Mouse (Mus musculus): ENCODE measurements around the gene Myrip. TPM values are rescaled to one million over a fixed set of nuclear protein-coding genes. Genes with fewer than 3 reads are reported as not detected.

Myrip gene
- polyA plus RNA-seq, 1 experiment from 2014 or later: 7.3 TPM

- Histone ChIP-seq H3K27me3 (replicated peaks; ENCODE audit: control insufficient read depth, insufficient read depth, low read length) (no peaks in the 10 kb centered on the region), H3K36me3 (ENCODE audit: control insufficient read depth, insufficient read depth, low read length) (peaks cover 20% of the 10 kb centered on the region), H3K4me1 (ENCODE audit: control insufficient read depth, insufficient read depth, low read depth, low read length) (peaks cover 13% of the 10 kb centered on the region), H3K9me3 (ENCODE audit: control insufficient read depth, low read length) (no peaks in the 10 kb centered on the region), H3K4me2 (ENCODE audit: low read length) (peak within 1 kb of the TSS; percentile 89), H3K9ac (ENCODE audit: low read depth, low read length) (peak within 1 kb of the TSS; percentile 90), H3K4me3 (ENCODE audit: low read length) (peak within 1 kb of the TSS; percentile 76), H3K27ac (ENCODE audit: low read depth, low read length) (peak within 1 kb of the TSS; percentile 88)
- peak; percentile 55 for ATAC-seq
- 4% methylated on average over 15 of the region's 19 CpGs for WGBS
These were observed 190.7 kb downstream of the Myrip start, which contains the start of gene Eif1b for GRCm38 (mm10) chr9:120492010-120492399. Eif1b (plus strand) TSS chr9:120492232.

GRCm38 (mm10) chr9:120492400-120493351 lies 191.4 kb downstream of the Myrip start:
- ATAC-seq: peak; percentile 89
- Histone ChIP-seq H3K27ac (ENCODE audit: low read depth, low read length) (peak overlapping the region; percentile 88), H3K27me3 (replicated peaks; ENCODE audit: control insufficient read depth, insufficient read depth, low read length) (no peaks in the 10 kb centered on the region), H3K4me3 (ENCODE audit: low read length) (peak overlapping the region; percentile 76), H3K4me1 (ENCODE audit: control insufficient read depth, insufficient read depth, low read depth, low read length) (peaks cover 13% of the 10 kb centered on the region), H3K9me3 (ENCODE audit: control insufficient read depth, low read length) (no peaks in the 10 kb centered on the region), H3K4me2 (ENCODE audit: low read length) (peak overlapping the region; percentile 89), H3K9ac (ENCODE audit: low read depth, low read length) (peak overlapping the region; percentile 90), H3K36me3 (ENCODE audit: control insufficient read depth, insufficient read depth, low read length) (peaks cover 22% of the 10 kb centered on the region)
- under 1% methylated on average over 73 of the region's 97 CpGs for WGBS

GRCm38 (mm10) chr9:120493781-120494180 lies 192.5 kb downstream of the Myrip start:
- no peak for ATAC-seq
- WGBS: 68% methylated on average over 12 of the region's 12 CpGs
- H3K4me2 ChIP-seq (ENCODE audit: low read length): peak overlapping the region; percentile 89
- H3K27ac ChIP-seq (ENCODE audit: low read depth, low read length): no peak overlapping the region
- peaks cover 22% of the 10 kb centered on the region for H3K36me3 ChIP-seq (ENCODE audit: control insufficient read depth, insufficient read depth, low read length)
- peak overlapping the region; percentile 90 for H3K9ac ChIP-seq (ENCODE audit: low read depth, low read length)
- peak overlapping the region; percentile 76 for H3K4me3 ChIP-seq (ENCODE audit: low read length)
- H3K4me1 ChIP-seq (ENCODE audit: control insufficient read depth, insufficient read depth, low read depth, low read length): peaks cover 13% of the 10 kb centered on the region
- H3K27me3 ChIP-seq (replicated peaks; ENCODE audit: control insufficient read depth, insufficient read depth, low read length): no peaks in the 10 kb centered on the region
- H3K9me3 ChIP-seq (ENCODE audit: control insufficient read depth, low read length): no peaks in the 10 kb centered on the region

GRCm38 (mm10) chr9:120496691-120497090 lies 195.4 kb downstream of the Myrip start:
- Histone ChIP-seq H3K9ac (ENCODE audit: low read depth, low read length) (no peak overlapping the region), H3K36me3 (ENCODE audit: control insufficient read depth, insufficient read depth, low read length) (peaks cover 22% of the 10 kb centered on the region), H3K9me3 (ENCODE audit: control insufficient read depth, low read length) (no peaks in the 10 kb centered on the region), H3K27me3 (replicated peaks; ENCODE audit: control insufficient read depth, insufficient read depth, low read length) (no peaks in the 10 kb centered on the region), H3K4me2 (ENCODE audit: low read length) (no peak overlapping the region), H3K4me1 (ENCODE audit: control insufficient read depth, insufficient read depth, low read depth, low read length) (peaks cover 13% of the 10 kb centered on the region), H3K4me3 (ENCODE audit: low read length) (no peak overlapping the region), H3K27ac (ENCODE audit: low read depth, low read length) (no peak overlapping the region)
- ATAC-seq: peak; percentile 29; the same call in 1 of the 2 replicates
- WGBS: 7% methylated on average over 3 of the region's 3 CpGs

DNA sequence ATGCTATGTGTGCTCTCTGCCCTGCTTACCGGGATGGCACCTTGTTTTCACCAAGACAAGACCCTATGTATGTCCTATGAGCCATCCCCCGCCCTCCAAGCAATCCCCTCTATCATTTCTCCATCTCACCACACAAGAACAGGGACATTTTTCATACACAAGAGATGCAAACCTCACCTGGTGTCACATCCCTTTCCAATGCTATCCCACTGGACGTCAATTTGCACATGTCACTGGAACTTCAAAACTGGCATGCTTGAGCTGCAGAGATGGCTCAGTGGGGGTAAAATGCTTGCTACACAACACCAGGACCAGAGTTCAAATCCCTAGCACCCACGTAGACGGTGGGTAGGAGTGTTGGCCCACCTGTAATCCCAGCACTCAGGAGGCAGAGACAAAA lies 196.7 kb downstream of the Myrip start:
- Histone ChIP-seq H3K9me3 (ENCODE audit: control insufficient read depth, low read length) (no peaks in the 10 kb centered on the region), H3K27ac (ENCODE audit: low read depth, low read length) (no peak overlapping the region), H3K4me2 (ENCODE audit: low read length) (no peak overlapping the region), H3K9ac (ENCODE audit: low read depth, low read length) (no peak overlapping the region), H3K4me1 (ENCODE audit: control insufficient read depth, insufficient read depth, low read depth, low read length) (peaks cover 15% of the 10 kb centered on the region), H3K4me3 (ENCODE audit: low read length) (no peak overlapping the region), H3K27me3 (replicated peaks; ENCODE audit: control insufficient read depth, insufficient read depth, low read length) (no peaks in the 10 kb centered on the region), H3K36me3 (ENCODE audit: control insufficient read depth, insufficient read depth, low read length) (peaks cover 22% of the 10 kb centered on the region)
- WGBS: 83% methylated on average over 5 of the region's 5 CpGs
- no peak for ATAC-seq

DNA sequence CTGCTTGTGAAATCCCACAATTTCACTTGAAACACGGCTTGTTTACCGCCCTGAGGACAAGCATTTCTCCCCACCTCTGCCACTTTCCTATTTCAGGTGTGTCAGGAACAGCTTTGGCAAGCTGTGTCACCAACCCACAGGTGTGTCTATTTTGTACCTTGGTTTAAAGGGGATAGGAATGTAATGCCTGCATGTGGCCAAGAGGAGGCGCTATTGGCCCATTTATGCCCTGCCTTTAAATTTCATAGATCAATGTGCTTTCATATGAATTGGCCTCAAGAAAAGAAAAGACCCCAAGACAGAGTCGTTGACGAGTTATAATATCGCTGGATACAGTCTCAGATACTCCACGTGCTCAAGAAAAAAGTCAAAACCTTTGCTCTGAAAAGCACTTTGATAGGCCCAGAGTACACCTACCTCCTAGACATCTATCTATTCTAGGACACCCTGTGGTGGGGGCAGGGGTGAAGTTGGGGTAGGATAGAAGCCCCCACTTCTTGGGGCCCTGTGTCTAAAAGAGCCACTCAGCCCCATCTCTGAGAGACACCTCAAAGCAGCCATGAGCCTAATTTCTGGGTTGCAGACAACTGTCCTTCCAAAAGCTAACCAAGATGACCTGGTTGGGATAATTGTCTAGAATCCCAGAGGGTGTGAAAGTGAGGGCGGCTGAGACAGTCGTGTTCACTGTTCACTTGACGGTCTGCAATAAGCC lies 200.0 kb downstream of the Myrip start:
- Histone ChIP-seq H3K36me3 (ENCODE audit: control insufficient read depth, insufficient read depth, low read length) (peaks cover 2% of the 10 kb centered on the region; the same call in 1 of the 2 replicates), H3K9me3 (ENCODE audit: control insufficient read depth, low read length) (no peaks in the 10 kb centered on the region), H3K4me2 (ENCODE audit: low read length) (no peak overlapping the region), H3K9ac (ENCODE audit: low read depth, low read length) (no peak overlapping the region), H3K4me1 (ENCODE audit: control insufficient read depth, insufficient read depth, low read depth, low read length) (peaks cover 2% of the 10 kb centered on the region), H3K27ac (ENCODE audit: low read depth, low read length) (no peak overlapping the region), H3K27me3 (replicated peaks; ENCODE audit: control insufficient read depth, insufficient read depth, low read length) (no peaks in the 10 kb centered on the region), H3K4me3 (ENCODE audit: low read length) (no peak overlapping the region)
- no peak for ATAC-seq
- 44% methylated on average over 10 of the region's 10 CpGs for WGBS

- peak; percentile 45; the same call in 1 of the 2 replicates for ATAC-seq
- Histone ChIP-seq H3K4me1 (ENCODE audit: control insufficient read depth, insufficient read depth, low read depth, low read length) (peaks cover 2% of the 10 kb centered on the region), H3K27me3 (replicated peaks; ENCODE audit: control insufficient read depth, insufficient read depth, low read length) (no peaks in the 10 kb centered on the region), H3K4me3 (ENCODE audit: low read length) (no peak overlapping the region), H3K27ac (ENCODE audit: low read depth, low read length) (no peak overlapping the region), H3K4me2 (ENCODE audit: low read length) (no peak overlapping the region), H3K36me3 (ENCODE audit: control insufficient read depth, insufficient read depth, low read length) (peaks cover 2% of the 10 kb centered on the region; the same call in 1 of the 2 replicates), H3K9me3 (ENCODE audit: control insufficient read depth, low read length) (no peaks in the 10 kb centered on the region), H3K9ac (ENCODE audit: low read depth, low read length) (peak overlapping the region; percentile 41; the same call in 1 of the 2 replicates)
- WGBS: 8% methylated on average over 8 of the region's 8 CpGs
These were observed 200.7 kb downstream of the Myrip start for GRCm38 (mm10) chr9:120502013-120502412.

DNA sequence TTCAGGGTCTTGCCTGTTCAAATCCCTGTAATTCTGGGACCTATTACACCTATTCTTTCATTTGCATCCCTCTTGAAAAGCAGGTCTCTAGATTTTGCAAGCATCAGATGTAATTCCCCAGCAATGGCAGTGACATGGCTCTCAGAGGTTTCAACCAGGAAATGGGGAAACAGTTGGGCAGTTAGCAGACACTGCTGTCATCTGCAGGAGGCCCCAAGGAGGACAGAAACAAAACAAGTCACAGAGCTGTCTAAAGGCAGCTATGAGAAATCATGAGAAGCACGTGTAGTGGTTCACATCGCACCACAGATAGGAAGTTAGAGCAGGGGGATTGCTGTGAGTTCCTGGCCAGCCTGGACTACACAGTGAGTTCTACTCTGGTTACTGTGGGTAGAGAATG lies 203.1 kb downstream of the Myrip start:
- Histone ChIP-seq H3K4me2 (ENCODE audit: low read length) (no peak overlapping the region), H3K4me3 (ENCODE audit: low read length) (no peak overlapping the region), H3K27ac (ENCODE audit: low read depth, low read length) (no peak overlapping the region), H3K27me3 (replicated peaks; ENCODE audit: control insufficient read depth, insufficient read depth, low read length) (no peaks in the 10 kb centered on the region), H3K9ac (ENCODE audit: low read depth, low read length) (no peak overlapping the region), H3K36me3 (ENCODE audit: control insufficient read depth, insufficient read depth, low read length) (no peaks in the 10 kb centered on the region), H3K4me1 (ENCODE audit: control insufficient read depth, insufficient read depth, low read depth, low read length) (peaks cover 2% of the 10 kb centered on the region), H3K9me3 (ENCODE audit: control insufficient read depth, low read length) (no peaks in the 10 kb centered on the region)
- WGBS: 71% methylated on average over 2 of the region's 2 CpGs
- no peak for ATAC-seq

DNA sequence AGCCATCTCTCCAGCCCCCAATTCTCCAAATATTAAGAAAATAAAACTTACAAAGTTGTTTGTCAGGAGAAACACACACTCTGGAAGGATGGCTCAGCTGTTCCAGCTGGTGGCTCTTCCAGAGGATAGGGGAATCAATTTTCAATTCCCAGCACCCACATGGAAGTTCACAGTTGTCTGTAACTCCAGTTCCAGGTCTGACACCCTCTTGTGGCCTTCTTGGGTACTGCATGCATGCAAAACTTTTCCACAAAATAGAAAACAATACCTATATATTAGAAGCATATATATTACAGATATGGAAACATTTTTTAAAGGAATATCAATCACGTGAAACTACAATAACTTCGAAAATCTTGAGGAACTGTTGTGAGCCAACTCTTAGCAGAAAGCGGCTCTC lies 210.5 kb downstream of the Myrip start:
- no peak for ATAC-seq
- no peaks in the 10 kb centered on the region for H3K36me3 ChIP-seq (ENCODE audit: control insufficient read depth, insufficient read depth, low read length)
- no peaks in the 10 kb centered on the region for H3K9me3 ChIP-seq (ENCODE audit: control insufficient read depth, low read length)
- 88% methylated on average over 3 of the region's 3 CpGs for WGBS
- H3K27ac ChIP-seq (ENCODE audit: low read depth, low read length): no peak overlapping the region
- H3K9ac ChIP-seq (ENCODE audit: low read depth, low read length): no peak overlapping the region
- H3K4me1 ChIP-seq (ENCODE audit: control insufficient read depth, insufficient read depth, low read depth, low read length): no peaks in the 10 kb centered on the region
- H3K27me3 ChIP-seq (replicated peaks; ENCODE audit: control insufficient read depth, insufficient read depth, low read length): no peaks in the 10 kb centered on the region
- H3K4me3 ChIP-seq (ENCODE audit: low read length): no peak overlapping the region
- no peak overlapping the region for H3K4me2 ChIP-seq (ENCODE audit: low read length)
